Mouse (Mus musculus) splenic B cell, adult 2 months (primary cell): ENCODE measurements at regions not wholly inside any gene's neighbourhood (a gene's known extent, or its start where the extent isn't known, plus 50 kb on each side); places are given as distances from the start of the nearest gene placed in this dataset.

Source experiments
- DNase-seq: peaks from one replicate; pipeline ENCODE4 v3.0.0-alpha.2; 2011; ENCODE audit warnings: low read depth, low spot score
- H3K27me3 ChIP-seq: 2 replicates; pipeline ENCODE4 v1.6.1; 2012; ENCODE audit warnings: mild to moderate bottlenecking, low read length, moderate library complexity, mixed read lengths; ENCODE audit not compliant: control insufficient read depth, poor library complexity, insufficient read depth, severe bottlenecking
- H3K36me3 ChIP-seq: 2 replicates; pipeline ENCODE4 v1.6.1; 2012; ENCODE audit warnings: mild to moderate bottlenecking, low read length, moderate library complexity, mixed read lengths; ENCODE audit not compliant: control insufficient read depth, poor library complexity, insufficient read depth, severe bottlenecking

DNA sequence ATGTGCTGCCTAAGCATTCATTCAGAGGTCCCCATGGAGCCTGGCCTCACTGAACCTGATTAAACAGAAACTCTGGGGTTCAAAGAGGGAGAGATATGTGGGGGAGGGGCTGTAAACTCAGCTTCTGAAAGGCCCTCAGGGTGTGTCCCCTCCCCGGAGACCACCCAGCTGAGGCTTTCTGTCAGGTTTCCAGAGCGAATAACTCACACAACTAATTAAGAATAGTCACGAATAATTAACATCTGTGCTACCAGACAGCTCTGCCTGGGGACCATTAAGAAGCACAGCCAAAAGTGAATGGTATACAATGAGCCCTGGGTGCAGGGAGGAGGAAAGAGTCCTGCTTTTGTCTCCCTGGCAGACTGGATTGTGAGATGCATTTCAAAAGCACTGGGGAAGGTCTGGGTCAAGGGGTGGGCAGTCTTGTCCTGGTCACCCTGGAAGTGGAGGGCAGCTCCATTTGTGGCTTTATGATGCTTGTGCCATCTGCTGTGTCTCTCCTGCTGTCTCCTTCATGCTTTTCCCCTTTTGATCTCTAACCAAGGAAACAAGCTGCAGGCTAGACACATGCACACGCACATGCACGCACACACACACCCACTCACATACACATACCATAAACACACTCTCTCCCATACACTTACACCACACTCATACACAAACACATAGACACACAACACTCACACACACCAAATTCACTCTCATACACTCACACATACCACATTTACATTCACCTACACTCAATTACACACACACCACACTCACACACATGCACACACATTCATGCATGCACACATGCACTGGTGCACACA, 49.7 kb upstream of the Frmd4b start:
- Histone ChIP-seq H3K27me3 (no peaks in the 10 kb centered on the region), H3K36me3 (no peaks in the 10 kb centered on the region)
- DNase-seq: no peak
